Mouse (Mus musculus): ENCODE results near the gene Kctd2.
A peak's percentile ranks its signal among the peaks of the same experiment; 100 is the strongest.
"Not testable (repeated sequence)": the region's sequence is repeated elsewhere in the genome, so short reads cannot be mapped to it uniquely, and the experiment has no call there.

The Kctd2 gene

GRCm38 (mm10) chr11:115419531-115420237 lies at the start of gene Kctd2, which contains the start of gene Atp5h:
Kctd2 (plus strand) TSS chr11:115420128.
Atp5h (minus strand) TSS chr11:115419962.
- DNase-seq (ENCODE audit: low spot score in 2 of 2): peak; percentile 94 to 96

GRCm38 (mm10) chr11:115370368-115370767 lies 49.6 kb upstream of the Kctd2 start:
- DNase-seq (ENCODE audit: low spot score in 2 of 2): no peak

GRCm38 (mm10) chr11:115371354-115371753 lies 48.6 kb upstream of the Kctd2 start:
- DNase-seq (ENCODE audit: low spot score in 2 of 2): no peak

GRCm38 (mm10) chr11:115372015-115372414 lies 47.9 kb upstream of the Kctd2 start:
- no peak for DNase-seq (ENCODE audit: low spot score in 2 of 2)

- DNase-seq (ENCODE audit: low spot score in 2 of 2): no peak
Observed at GRCm38 (mm10) chr11:115372737-115373136, 47.2 kb upstream of the Kctd2 start.

- no peak for DNase-seq (ENCODE audit: low spot score in 2 of 2)
Observed at GRCm38 (mm10) chr11:115373805-115374694, 45.9 kb upstream of the Kctd2 start.

GRCm38 (mm10) chr11:115374695-115375425 lies 45.1 kb upstream of the Kctd2 start:
- no peak for DNase-seq (ENCODE audit: low spot score in 2 of 2)

GRCm38 (mm10) chr11:115376722-115377121 lies 43.2 kb upstream of the Kctd2 start:
- DNase-seq (ENCODE audit: low spot score in 2 of 2): no peak

GRCm38 (mm10) chr11:115377254-115377653 lies 42.7 kb upstream of the Kctd2 start:
- no peak for DNase-seq (ENCODE audit: low spot score in 2 of 2)

- DNase-seq (ENCODE audit: low spot score in 2 of 2): no peak
Observed at GRCm38 (mm10) chr11:115377854-115378253, 42.1 kb upstream of the Kctd2 start.

- DNase-seq (ENCODE audit: low spot score in 2 of 2): no peak
Observed at GRCm38 (mm10) chr11:115381276-115381675, 38.7 kb upstream of the Kctd2 start.

GRCm38 (mm10) chr11:115381743-115382539 lies 38.0 kb upstream of the Kctd2 start, which contains the start of gene Cdr2l:
Cdr2l (plus strand) TSS chr11:115381916.
- peak in 1 of 2 experiments; percentile 44 for DNase-seq (ENCODE audit: low spot score in 2 of 2)

GRCm38 (mm10) chr11:115382891-115383290 lies 37.0 kb upstream of the Kctd2 start:
- no peak for DNase-seq (ENCODE audit: low spot score in 2 of 2)

- no peak for DNase-seq (ENCODE audit: low spot score in 2 of 2)
Observed at GRCm38 (mm10) chr11:115383701-115384474, 36.0 kb upstream of the Kctd2 start.

- no peak for DNase-seq (ENCODE audit: low spot score in 2 of 2)
Observed at GRCm38 (mm10) chr11:115384587-115384986, 35.3 kb upstream of the Kctd2 start.

- DNase-seq (ENCODE audit: low spot score in 2 of 2): not testable (repeated sequence)
Observed at GRCm38 (mm10) chr11:115386859-115387258, 33.1 kb upstream of the Kctd2 start.

- DNase-seq (ENCODE audit: low spot score in 2 of 2): no peak
Observed at GRCm38 (mm10) chr11:115391358-115391757, 28.6 kb upstream of the Kctd2 start.

- no peak for DNase-seq (ENCODE audit: low spot score in 2 of 2)
Observed at GRCm38 (mm10) chr11:115393721-115394325, 26.1 kb upstream of the Kctd2 start.

GRCm38 (mm10) chr11:115398085-115398484 lies 21.8 kb upstream of the Kctd2 start:
- no peak for DNase-seq (ENCODE audit: low spot score in 2 of 2)

- DNase-seq (ENCODE audit: low spot score in 2 of 2): no peak
Observed at GRCm38 (mm10) chr11:115400126-115400525, 19.8 kb upstream of the Kctd2 start.
